Mouse (Mus musculus): ENCODE measurements at regions not wholly inside any gene's neighbourhood (a gene's known extent, or its start where the extent isn't known, plus 50 kb on each side); places are given as distances from the start of the nearest gene placed in this dataset.

DNA sequence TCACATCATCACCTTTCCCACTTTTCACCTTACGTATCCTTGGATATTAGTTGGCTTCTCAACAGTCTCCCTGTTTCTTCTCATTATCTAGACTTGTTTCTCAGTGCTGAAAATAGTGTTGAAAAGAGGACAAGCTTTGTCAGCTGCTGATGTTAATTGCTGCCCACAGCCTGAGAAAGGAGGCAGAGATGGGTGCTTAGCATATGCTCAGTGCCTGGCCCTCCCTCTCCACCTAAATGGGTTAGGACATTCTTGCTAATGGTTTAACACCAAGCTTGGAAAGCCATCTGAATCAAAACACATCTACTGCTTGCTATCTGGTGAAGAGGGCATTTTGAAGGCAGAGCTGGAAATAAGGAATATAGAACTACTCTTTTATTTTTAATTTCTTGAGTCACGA lies 298.5 kb upstream of the Meis2 start:
- DNase-seq (ENCODE audit: extremely low read depth): no peak
- H3K9me3 ChIP-seq (replicated peaks; ENCODE audit: low read length): peaks cover 20% of the 10 kb centered on the region
- H3K27me3 ChIP-seq (replicated peaks): no peaks in the 10 kb centered on the region
- no peak overlapping the region for H3K27ac ChIP-seq (ENCODE audit: insufficient read depth, low read depth)
- dilution Hi-C loops (cut with MboI; ENCODE audit: extremely low pct_ligation_motif_present, extremely low pct_unique_long_range_greater_than_20kb, low sequenced_read_pairs): no loop called here
- H3K9ac ChIP-seq (ENCODE audit: insufficient read depth, low read depth): no peak overlapping the region
- in situ Hi-C loops (cut with MboI; ENCODE audit: low pct_ligation_motif_present, low pct_unique_long_range_greater_than_20kb, low sequenced_read_pairs): no loop called here
- H3K79me2 ChIP-seq (replicated peaks; ENCODE audit: control insufficient read depth, extremely low read depth, insufficient read depth, poor library complexity, severe bottlenecking): no peaks in the 10 kb centered on the region
- H3K4me1 ChIP-seq (ENCODE audit: control insufficient read depth in 1 of 2, insufficient read depth in 2 of 2): no peaks in the 10 kb centered on the region
- no peak overlapping the region for H3K4me2 ChIP-seq (ENCODE audit: insufficient read depth, low read depth, poor library complexity, severe bottlenecking)
- no peak overlapping the region for H3K4me3 ChIP-seq (replicated peaks in 1 of 3; ENCODE audit: low read depth in 2 of 3, low read length in 2 of 3, poor library complexity in 1 of 3)
- TF ChIP-seq JUN (IDR thresholded peaks at IDR 0.05; ENCODE audit: insufficient read depth, low read depth, low read length): no peak
- TF ChIP-seq TCF12 (IDR thresholded peaks at IDR 0.05; ENCODE audit: low read depth, low read length): no peak
- no peak for TF ChIP-seq GABPA (IDR thresholded peaks at IDR 0.05; ENCODE audit: insufficient replicate concordance, low read depth, low read length)
- TF ChIP-seq PAX5 (IDR thresholded peaks at IDR 0.05; ENCODE audit: low read length): no peak
- no peaks in the 10 kb centered on the region for H3K36me3 ChIP-seq (replicated peaks in 1 of 2; ENCODE audit: control insufficient read depth in 1 of 2, insufficient read depth in 1 of 2, low read length in 1 of 2)

DNA sequence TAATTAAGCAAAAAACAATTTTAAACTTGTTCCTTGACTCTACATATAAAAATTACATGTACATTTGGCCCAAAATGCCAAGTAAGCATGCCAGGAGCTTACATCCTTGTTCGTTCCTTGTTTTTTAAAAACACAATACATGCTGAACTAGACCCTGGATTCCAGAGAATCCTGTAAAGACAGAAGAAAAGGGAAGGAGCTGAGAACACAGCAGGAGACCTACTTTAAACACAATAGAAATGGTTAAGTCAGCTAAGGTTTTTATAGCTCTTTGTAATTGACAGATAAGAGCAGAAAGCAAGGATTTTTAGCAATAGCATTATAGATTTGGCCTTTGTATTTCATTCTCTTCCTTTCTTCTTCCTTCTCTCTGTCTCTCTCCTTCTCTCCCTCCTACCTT lies 292.5 kb upstream of the Meis2 start:
- Histone ChIP-seq H3K36me3 (replicated peaks in 1 of 2; ENCODE audit: control insufficient read depth in 1 of 2, insufficient read depth in 1 of 2, low read length in 1 of 2) (no peaks in the 10 kb centered on the region), H3K4me3 (replicated peaks in 1 of 3; ENCODE audit: low read depth in 2 of 3, low read length in 2 of 3, poor library complexity in 1 of 3) (no peak overlapping the region), H3K4me2 (ENCODE audit: insufficient read depth, low read depth, poor library complexity, severe bottlenecking) (no peak overlapping the region), H3K79me2 (replicated peaks; ENCODE audit: control insufficient read depth, extremely low read depth, insufficient read depth, poor library complexity, severe bottlenecking) (no peaks in the 10 kb centered on the region), H3K27ac (ENCODE audit: insufficient read depth, low read depth) (no peak overlapping the region), H3K27me3 (replicated peaks) (no peaks in the 10 kb centered on the region), H3K9me3 (replicated peaks; ENCODE audit: low read length) (peaks cover 16% of the 10 kb centered on the region), H3K9ac (ENCODE audit: insufficient read depth, low read depth) (no peak overlapping the region), H3K4me1 (ENCODE audit: control insufficient read depth in 1 of 2, insufficient read depth in 2 of 2) (no peaks in the 10 kb centered on the region)
- in situ Hi-C loops (cut with MboI; ENCODE audit: low pct_ligation_motif_present, low pct_unique_long_range_greater_than_20kb, low sequenced_read_pairs): no loop called here
- dilution Hi-C loops (cut with MboI; ENCODE audit: extremely low pct_ligation_motif_present, extremely low pct_unique_long_range_greater_than_20kb, low sequenced_read_pairs): no loop called here
- no peak for DNase-seq (ENCODE audit: extremely low read depth)
- TF ChIP-seq SMC3 (IDR thresholded peaks at IDR 0.05; ENCODE audit: low read depth, low read length) (no peak), JUN (IDR thresholded peaks at IDR 0.05; ENCODE audit: insufficient read depth, low read depth, low read length) (no peak), MAFK (IDR thresholded peaks at IDR 0.05; ENCODE audit: insufficient replicate concordance, low read length) (no peak), JUND (conservative IDR thresholded peaks at IDR 0.05; ENCODE audit: low read depth, low read length) (no peak), EP300 (IDR thresholded peaks at IDR 0.05; ENCODE audit: low read length) (no peak), ELF1 (IDR thresholded peaks at IDR 0.05; ENCODE audit: low read depth, low read length) (no peak), BHLHE40 (IDR thresholded peaks at IDR 0.05; ENCODE audit: low read depth, low read length) (no peak), POLR2AphosphoS2 (IDR thresholded peaks at IDR 0.05; ENCODE audit: low read depth, low read length) (no peak), ETS1 (conservative IDR thresholded peaks at IDR 0.05; ENCODE audit: low read depth, low read length) (no peak), E2F4 (IDR thresholded peaks at IDR 0.05; ENCODE audit: insufficient replicate concordance, low read depth, low read length) (no peak), SIN3A (IDR thresholded peaks at IDR 0.05; ENCODE audit: low read length) (no peak), USF2 (conservative IDR thresholded peaks at IDR 0.05; ENCODE audit: low read depth, low read length) (no peak), CHD1 (IDR thresholded peaks at IDR 0.05; ENCODE audit: low read depth, low read length) (no peak), TBP (conservative IDR thresholded peaks at IDR 0.05; ENCODE audit: low read depth, low read length) (no peak), MEF2A (IDR thresholded peaks at IDR 0.05; ENCODE audit: borderline replicate concordance, low read depth, low read length) (no peak), MXI1 (IDR thresholded peaks at IDR 0.05; ENCODE audit: low read depth, low read length) (no peak), RAD21 (IDR thresholded peaks at IDR 0.05; ENCODE audit: low read depth, low read length) (no peak)
